18 mouse cellular contexts compared by ENCODE assay signal in genomic region chr4:84018135-84018534, GRCm38 (mm10).
DNase-seq lines count a peak whose midpoint lies in the region; ATAC-seq lines count a peak whose summit lies in the region.
"Had no signal": no experiment of that assay in that cellular context is flagged by ENCODE, and none has a peak within 500 bp of the region (broad histone marks: within the 10 kb centered on the region; RNA-seq: fewer than 3 reads in every experiment).

No protein-coding gene starts in this region.

- H3K27ac ChIP-seq in kidney, embryonic 14.5 days (ENCODE audit: low read depth, low read length): peak overlapping the region; percentile 93; the same call in 1 of the 2 replicates
- H3K27ac ChIP-seq in embryonic facial prominence, embryonic 13.5 days: peak overlapping the region; percentile 35; the same call in 1 of the 2 replicates
- peak overlapping the region; percentile 71 for H3K27ac ChIP-seq in limb, embryonic 13.5 days
- H3K27ac ChIP-seq: forebrain, embryonic 13.5 days; hindbrain, embryonic 10.5 days; left cerebral cortex, adult 2 months had no signal

- H3K9me3 ChIP-seq in kidney, embryonic 14.5 days (ENCODE audit: control insufficient read depth, low read length): no peaks in the 10 kb centered on the region
- H3K9me3 ChIP-seq in embryonic facial prominence, embryonic 13.5 days: no peaks in the 10 kb centered on the region
- H3K9me3 ChIP-seq in limb, embryonic 13.5 days: no peaks in the 10 kb centered on the region
- H3K9me3 ChIP-seq: embryonic facial prominence, embryonic 15.5 days; forebrain, embryonic 13.5 days; hindbrain, embryonic 10.5 days had no signal

- H3K9ac ChIP-seq in kidney, embryonic 14.5 days (ENCODE audit: low read depth, low read length): no peak overlapping the region
- no peak overlapping the region for H3K9ac ChIP-seq in embryonic facial prominence, embryonic 13.5 days
- no peak overlapping the region for H3K9ac ChIP-seq in limb, embryonic 13.5 days
- H3K9ac ChIP-seq: embryonic facial prominence, embryonic 15.5 days; forebrain, embryonic 13.5 days had no signal

- no peak for DNase-seq in kidney, adult 11 months
- DNase-seq in 3134 (ENCODE audit: extremely low read depth, insufficient read length, low spot score): peak; percentile 30
- DNase-seq in layer of hippocampus, adult 9-10 months (ENCODE audit: low spot score): no peak
- DNase-seq: cerebellum, adult 11 months; midbrain, embryonic 14.5 days; right cerebral cortex, postnatal 25 days; thymus, adult 2 months had no signal

- 62% methylated on average over 7 of the region's 7 CpGs for WGBS in kidney, embryonic 14.5 days
- WGBS in embryonic facial prominence, embryonic 13.5 days: 70% methylated on average over 7 of the region's 7 CpGs
- 42% methylated on average over 7 of the region's 7 CpGs for whole genome bisulfite sequencing in limb, embryonic 13.5 days

- no peaks in the 10 kb centered on the region for H3K36me3 ChIP-seq in kidney, embryonic 14.5 days (ENCODE audit: control insufficient read depth, insufficient read depth, low read length)
- no peaks in the 10 kb centered on the region for H3K36me3 ChIP-seq in embryonic facial prominence, embryonic 13.5 days
- H3K36me3 ChIP-seq in limb, embryonic 13.5 days: no peaks in the 10 kb centered on the region
- H3K36me3 ChIP-seq: embryonic facial prominence, embryonic 15.5 days; G1E; hindbrain, embryonic 10.5 days had no signal

- ATAC-seq in kidney, embryonic 14.5 days (ENCODE audit: low FRiP score, low TSS enrichment): no peak
- ATAC-seq in embryonic facial prominence, embryonic 13.5 days (ENCODE audit: insufficient number of reproducible peaks, insufficient read depth, low FRiP score, low TSS enrichment, low read depth): no peak
- peak; percentile 60 for ATAC-seq in limb, embryonic 13.5 days (ENCODE audit: low FRiP score, low read depth)
- no peak for ATAC-seq in granulocyte monocyte progenitor cell, adult 5-6 weeks (replicated peaks; ENCODE audit: poor library complexity, severe bottlenecking)
- ATAC-seq: forebrain, embryonic 13.5 days; inflammation-experienced regulatory T-cells, adult 6 months had no signal

- H3K4me2 ChIP-seq in kidney, embryonic 14.5 days (replicated peaks; ENCODE audit: low read depth, low read length): no peak overlapping the region
- H3K4me2 ChIP-seq in embryonic facial prominence, embryonic 13.5 days: no peak overlapping the region
- no peak overlapping the region for H3K4me2 ChIP-seq in limb, embryonic 13.5 days (replicated peaks)
- H3K4me2 ChIP-seq: embryonic facial prominence, embryonic 15.5 days; forebrain, embryonic 13.5 days; liver, embryonic 11.5 days had no signal

- no peak overlapping the region for H3K4me3 ChIP-seq in kidney, embryonic 14.5 days (ENCODE audit: low read length)
- H3K4me3 ChIP-seq in embryonic facial prominence, embryonic 13.5 days: no peak overlapping the region
- H3K4me3 ChIP-seq in limb, embryonic 13.5 days: no peak overlapping the region
- H3K4me3 ChIP-seq: embryonic facial prominence, embryonic 15.5 days; forebrain, embryonic 13.5 days; hindbrain, embryonic 10.5 days; left cerebral cortex, adult 2 months had no signal

- H3K4me1 ChIP-seq in kidney, embryonic 14.5 days (ENCODE audit: control insufficient read depth, insufficient read depth, low read length): peaks cover 27% of the 10 kb centered on the region
- H3K4me1 ChIP-seq in embryonic facial prominence, embryonic 13.5 days: peaks cover 35% of the 10 kb centered on the region
- H3K4me1 ChIP-seq in limb, embryonic 13.5 days: peaks cover 57% of the 10 kb centered on the region
- H3K4me1 ChIP-seq: forebrain, embryonic 13.5 days had no signal

- no peaks in the 10 kb centered on the region for H3K27me3 ChIP-seq in kidney, embryonic 14.5 days (ENCODE audit: control insufficient read depth, insufficient read depth, low read length)
- no peaks in the 10 kb centered on the region for H3K27me3 ChIP-seq in embryonic facial prominence, embryonic 13.5 days
- H3K27me3 ChIP-seq in limb, embryonic 13.5 days: 0 out of 2 replicates have a peak, but pooled peaks cover 3% of the 10 kb centered on the region
- H3K27me3 ChIP-seq: embryonic facial prominence, embryonic 15.5 days; forebrain, embryonic 13.5 days had no signal

Comparison
In these comparisons a context has a peak if more than half of its experiments do, and no peak if none do; other contexts are left out.
1. H3K27ac ChIP-seq: peak in every context shown above with its lines; median percentile 93 in kidney, embryonic 14.5 days; 71 in limb, embryonic 13.5 days; 35 in embryonic facial prominence, embryonic 13.5 days.